Mouse (Mus musculus) forebrain, embryonic 13.5 days (tissue): ENCODE measurements around the gene Mov10. TPM values are rescaled to one million over a fixed set of nuclear protein-coding genes. Genes with fewer than 3 reads are reported as not detected.

ENCODE experiments used
- ATAC-seq: fragments of 200-750 bp; cut with Nextera tagmentation; 2 replicates; pipeline ENCODE4 v1.8.0; 2017
- H3K27ac ChIP-seq: fragments of 300-500 bp; sonication (generic); 2 replicates; pipeline ENCODE4 v1.5.1; 2015; ENCODE audit warnings: inconsistent platforms, mild to moderate bottlenecking, moderate library complexity
- H3K27me3 ChIP-seq: fragments of 300-500 bp; sonication (generic); 2 replicates; pipeline ENCODE4 v1.6.1; 2015; ENCODE audit warnings: mild to moderate bottlenecking, inconsistent platforms
- H3K36me3 ChIP-seq: fragments of 300-500 bp; sonication (generic); 2 replicates; pipeline ENCODE4 v1.6.1; 2015; ENCODE audit warnings: mild to moderate bottlenecking, inconsistent platforms; ENCODE audit not compliant: poor library complexity, severe bottlenecking
- H3K4me1 ChIP-seq: fragments of 300-500 bp; sonication (generic); 2 replicates; pipeline ENCODE4 v1.6.1; 2015; ENCODE audit warnings: inconsistent platforms
- H3K4me2 ChIP-seq: fragments of 300-500 bp; sonication (generic); 2 replicates; pipeline ENCODE4 v1.6.1; 2015; ENCODE audit warnings: inconsistent platforms, mild to moderate bottlenecking, moderate library complexity
- H3K4me3 ChIP-seq: fragments of 300-500 bp; sonication (generic); 2 replicates; pipeline ENCODE4 v1.5.1; 2015; ENCODE audit warnings: mild to moderate bottlenecking, inconsistent platforms
- H3K9ac ChIP-seq: fragments of 300-500 bp; sonication (generic); 2 replicates; pipeline ENCODE4 v1.6.1; 2015; ENCODE audit warnings: mild to moderate bottlenecking, inconsistent platforms
- H3K9me3 ChIP-seq: fragments of 300-500 bp; sonication (generic); replicated peaks from 2 replicates; pipeline ENCODE4 v1.6.1; 2016; ENCODE audit warnings: inconsistent platforms
- WGBS: fragments of 180-500 bp; shearing (Covaris S2); methylation state at CpG from one replicate; pipeline ENCODE4 v1.1.7; 2015; 5-methylcytosine and 5-hydroxymethylcytosine counted together
- polyA plus RNA-seq: library from polyadenylated mRNA; unstranded; fragments of >200 nt; fragmentation: Nextera tagmentation; extraction: Ambion mirVana; gene quantifications from 2 replicates; pipeline ENCODE4 v1.2.1, GENCODE M21; 2015

The Mov10 gene
- polyA plus RNA-seq, 1 experiment from 2014 or later, result 7.2 TPM

DNA sequence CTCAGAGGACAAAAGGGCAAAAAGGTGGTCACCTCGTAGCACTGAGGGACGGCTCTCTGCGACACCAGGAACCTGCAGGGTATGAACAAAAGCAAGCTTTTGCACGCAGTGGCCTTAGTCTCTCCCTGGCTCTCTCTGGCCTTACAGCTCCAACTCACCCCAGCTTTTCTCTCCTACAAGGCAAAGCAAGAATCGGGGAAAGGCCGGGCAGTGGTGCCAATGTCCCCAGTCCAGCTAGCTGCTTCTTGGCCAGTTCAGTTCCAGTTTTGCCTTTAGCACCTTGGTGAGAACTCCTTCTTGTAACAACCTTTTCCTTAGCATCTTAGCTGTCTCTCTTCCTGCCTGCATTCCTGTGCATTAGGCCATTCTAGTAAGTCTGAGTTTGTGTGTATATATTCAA is 16.9 kb downstream of the Mov10 start:
- Histone ChIP-seq H3K4me3 (no peak overlapping the region), H3K4me2 (no peak overlapping the region), H3K4me1 (no peaks in the 10 kb centered on the region; the same call in 1 of the 2 replicates), H3K27me3 (no peaks in the 10 kb centered on the region), H3K27ac (no peak overlapping the region), H3K36me3 (peaks cover 48% of the 10 kb centered on the region), H3K9me3 (no peaks in the 10 kb centered on the region), H3K9ac (no peak overlapping the region)
- WGBS, result 93% methylated on average over 6 of the region's 6 CpGs
- no peak for ATAC-seq

GRCm38 (mm10) chr3:104800681-104801080 is 17.7 kb downstream of the Mov10 start:
- Histone ChIP-seq H3K4me3 (no peak overlapping the region), H3K27ac (no peak overlapping the region), H3K36me3 (peaks cover 50% of the 10 kb centered on the region), H3K9ac (no peak overlapping the region), H3K4me1 (peaks cover 8% of the 10 kb centered on the region), H3K4me2 (no peak overlapping the region), H3K27me3 (no peaks in the 10 kb centered on the region), H3K9me3 (no peaks in the 10 kb centered on the region)
- ATAC-seq, result no peak
- WGBS, result 96% methylated on average over 11 of the region's 11 CpGs

DNA sequence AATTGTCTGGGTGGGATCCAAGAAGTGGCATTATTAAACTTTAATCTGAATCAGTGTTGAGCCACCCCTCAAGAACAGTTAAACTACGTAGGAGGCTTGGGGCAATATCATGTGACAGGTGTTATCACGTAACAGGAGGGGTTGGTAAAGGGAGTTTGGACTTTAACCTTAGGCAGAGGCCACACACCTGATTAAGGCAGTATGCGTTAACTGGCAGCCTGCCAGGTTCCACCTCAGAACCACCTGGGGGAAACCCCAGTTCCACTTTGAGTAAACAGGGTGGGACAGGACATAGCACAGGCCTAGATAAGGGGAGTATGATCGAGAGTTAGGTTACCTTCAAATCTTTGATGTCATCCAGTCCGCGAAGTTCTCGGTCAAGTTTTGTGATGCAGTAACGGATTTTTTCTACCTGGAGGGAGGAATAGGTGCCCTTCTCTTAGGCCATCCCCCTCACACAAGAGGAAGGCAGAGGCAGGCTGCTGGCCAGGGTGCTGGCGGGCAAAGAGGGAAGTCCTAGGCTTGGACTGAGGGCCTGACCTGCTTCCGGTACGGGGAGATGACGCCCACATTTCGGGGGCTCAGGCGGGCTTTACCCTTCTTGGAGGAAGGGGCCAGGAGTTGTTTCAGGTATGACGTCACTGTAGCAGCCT is 21.8 kb downstream of the Mov10 start:
- Histone ChIP-seq H3K9me3 (no peaks in the 10 kb centered on the region), H3K27ac (no peak overlapping the region), H3K4me3 (no peak overlapping the region), H3K4me1 (peaks cover 34% of the 10 kb centered on the region), H3K4me2 (no peak overlapping the region), H3K36me3 (peaks cover 38% of the 10 kb centered on the region), H3K27me3 (no peaks in the 10 kb centered on the region), H3K9ac (no peak overlapping the region)
- 84% methylated on average over 15 of the region's 15 CpGs for WGBS
- ATAC-seq, result no peak

DNA sequence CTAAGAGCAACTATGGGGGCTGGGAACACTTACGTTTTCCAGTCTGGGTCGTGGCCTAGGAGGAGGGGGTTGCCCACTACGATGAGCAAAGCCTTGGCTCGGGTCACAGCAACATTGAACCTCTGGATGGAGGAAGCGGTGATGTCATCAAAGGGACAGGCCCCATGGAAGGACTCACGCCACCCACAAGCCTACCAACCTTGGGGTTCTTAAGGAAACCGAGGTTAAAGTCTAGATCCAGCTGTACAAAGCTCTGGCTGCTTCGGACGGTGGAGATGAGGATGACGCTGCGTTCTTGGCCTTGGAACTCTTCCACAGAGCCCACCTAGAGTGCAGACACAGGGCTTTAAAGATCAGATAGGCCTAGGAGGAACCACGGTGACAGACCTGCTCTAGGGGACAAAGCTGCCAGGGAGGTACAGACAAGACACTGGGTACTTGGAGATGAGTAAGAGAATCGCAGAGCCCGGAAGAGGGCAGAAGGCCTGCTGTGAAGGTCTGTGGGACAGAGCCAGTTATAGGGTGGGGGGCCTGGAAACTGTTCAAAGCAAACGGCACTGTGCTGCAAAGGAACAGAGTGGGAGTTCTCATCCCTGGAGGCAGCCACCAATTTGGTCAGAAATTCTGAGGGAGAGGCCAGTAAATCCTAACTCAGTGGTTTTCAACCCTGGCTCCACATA is 22.6 kb downstream of the Mov10 start:
- no peak overlapping the region for H3K9ac ChIP-seq
- peaks cover 40% of the 10 kb centered on the region for H3K4me1 ChIP-seq
- H3K4me3 ChIP-seq, result no peak overlapping the region
- no peak overlapping the region for H3K4me2 ChIP-seq
- no peak for ATAC-seq
- H3K36me3 ChIP-seq, result peaks cover 31% of the 10 kb centered on the region
- no peaks in the 10 kb centered on the region for H3K27me3 ChIP-seq
- WGBS, result 70% methylated on average over 15 of the region's 15 CpGs
- H3K27ac ChIP-seq, result peak overlapping the region; percentile 59; the same call in 1 of the 2 replicates
- no peaks in the 10 kb centered on the region for H3K9me3 ChIP-seq

DNA sequence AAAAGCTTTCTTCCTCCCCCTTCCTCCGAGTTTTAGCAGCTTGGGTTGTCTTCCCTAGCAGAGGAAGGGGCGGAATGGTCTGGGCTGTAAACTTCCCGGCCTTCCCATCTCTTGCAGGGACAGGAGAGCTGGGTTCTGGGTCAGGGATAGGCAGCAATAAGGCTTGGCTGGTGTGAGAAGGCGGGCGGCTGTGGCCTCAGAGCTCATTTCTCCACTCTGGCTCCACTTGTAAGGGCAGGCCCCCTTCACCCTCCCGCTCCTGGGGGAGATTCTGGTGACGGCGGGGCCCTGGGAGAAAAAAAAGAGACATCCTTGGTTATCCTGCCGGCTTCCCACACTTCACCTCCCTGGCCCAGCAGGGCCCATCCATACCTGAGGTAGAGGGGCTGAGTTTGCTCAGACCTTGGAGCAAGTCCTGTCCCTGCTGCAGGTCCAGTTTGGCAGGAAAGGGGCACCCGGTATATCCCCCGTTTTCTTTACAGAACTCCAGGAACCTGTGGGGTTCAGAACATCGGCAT is 23.4 kb downstream of the Mov10 start:
- Histone ChIP-seq H3K27ac (peak overlapping the region; percentile 59; the same call in 1 of the 2 replicates), H3K9ac (no peak overlapping the region), H3K4me2 (no peak overlapping the region), H3K4me1 (peaks cover 48% of the 10 kb centered on the region), H3K9me3 (no peaks in the 10 kb centered on the region), H3K36me3 (peaks cover 24% of the 10 kb centered on the region), H3K4me3 (no peak overlapping the region), H3K27me3 (no peaks in the 10 kb centered on the region)
- no peak for ATAC-seq
- WGBS, result 71% methylated on average over 12 of the region's 12 CpGs

GRCm38 (mm10) chr3:104793871-104794828 is 24.2 kb downstream of the Mov10 start:
- Histone ChIP-seq H3K27ac (peak overlapping the region; percentile 59), H3K4me1 (peaks cover 56% of the 10 kb centered on the region), H3K4me3 (no peak overlapping the region), H3K9ac (no peak overlapping the region), H3K4me2 (no peak overlapping the region), H3K27me3 (no peaks in the 10 kb centered on the region), H3K36me3 (peaks cover 17% of the 10 kb centered on the region), H3K9me3 (no peaks in the 10 kb centered on the region)
- peak; percentile 90 for ATAC-seq
- 53% methylated on average over 20 of the region's 20 CpGs for WGBS

DNA sequence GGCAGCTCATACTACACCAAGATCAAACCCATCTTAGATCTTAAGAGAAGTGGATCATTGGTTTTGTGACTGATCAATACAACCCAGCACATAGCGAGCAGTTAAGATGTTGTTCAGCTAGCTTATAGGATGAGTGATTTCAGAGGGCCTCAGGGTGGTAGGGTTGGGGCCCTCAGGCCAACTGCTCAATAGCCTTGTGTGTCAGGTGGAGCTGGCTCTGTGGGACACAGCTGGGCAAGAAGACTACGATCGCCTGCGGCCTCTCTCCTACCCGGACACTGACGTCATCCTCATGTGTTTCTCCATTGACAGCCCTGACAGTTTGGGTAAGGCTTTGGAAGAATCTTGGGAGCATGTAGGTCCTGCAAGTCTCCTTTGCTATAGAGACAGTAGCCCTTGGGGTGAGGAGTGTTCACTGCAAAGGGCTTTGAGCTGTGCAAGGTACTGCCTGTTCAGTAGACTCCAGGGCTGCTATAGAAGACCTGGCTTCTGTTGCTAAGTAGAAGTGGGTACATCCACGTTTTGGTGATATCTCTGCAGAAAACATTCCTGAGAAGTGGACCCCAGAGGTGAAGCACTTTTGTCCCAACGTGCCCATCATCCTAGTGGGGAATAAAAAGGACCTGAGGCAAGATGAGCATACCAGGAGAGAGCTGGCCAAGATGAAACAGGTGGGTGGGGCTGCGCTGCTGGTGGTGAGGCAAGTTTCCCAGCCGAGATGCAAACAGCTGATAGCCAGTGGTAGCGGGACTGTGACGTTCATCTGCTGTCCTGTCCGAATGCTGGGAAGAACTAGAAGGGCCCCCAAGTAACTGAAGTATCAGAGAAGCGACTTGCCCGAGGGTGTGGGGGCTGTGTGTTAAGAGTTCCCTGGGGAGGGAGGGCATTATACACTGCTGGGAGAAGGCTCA is 25.7 kb downstream of the Mov10 start:
- Histone ChIP-seq H3K4me1 (peaks cover 65% of the 10 kb centered on the region), H3K36me3 (peaks cover 10% of the 10 kb centered on the region; the same call in 1 of the 2 replicates), H3K27me3 (no peaks in the 10 kb centered on the region), H3K27ac (no peak overlapping the region), H3K4me3 (no peak overlapping the region), H3K9me3 (no peaks in the 10 kb centered on the region), H3K9ac (no peak overlapping the region), H3K4me2 (no peak overlapping the region)
- no peak for ATAC-seq
- 77% methylated on average over 15 of the region's 15 CpGs for WGBS

GRCm38 (mm10) chr3:104791671-104792070 is 26.7 kb downstream of the Mov10 start:
- 90% methylated on average over 8 of the region's 8 CpGs for WGBS
- H3K36me3 ChIP-seq, result peaks cover 4% of the 10 kb centered on the region; the same call in 1 of the 2 replicates
- ATAC-seq, result no peak

DNA sequence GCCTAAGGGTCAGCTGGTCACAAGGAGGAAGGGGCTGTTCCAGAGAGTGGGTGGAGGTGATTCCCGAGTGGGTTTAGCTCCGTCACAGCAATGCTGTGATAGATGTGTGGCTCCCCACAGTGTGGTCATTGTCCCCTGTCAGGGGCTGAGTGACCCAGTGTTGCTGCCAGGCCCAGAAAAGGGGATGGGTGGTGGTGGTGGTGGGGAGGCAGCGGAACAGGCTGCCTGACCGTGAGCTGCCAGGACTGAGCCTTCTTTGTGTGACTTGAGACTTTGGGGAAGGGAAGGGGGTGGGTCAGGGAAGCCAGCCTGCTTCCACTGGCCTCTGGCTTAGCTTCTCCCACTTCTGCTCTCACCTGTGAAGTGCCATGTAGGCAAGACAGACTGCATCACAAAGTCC is 27.3 kb downstream of the Mov10 start:
- Histone ChIP-seq H3K9me3 (no peaks in the 10 kb centered on the region), H3K4me3 (no peak overlapping the region), H3K4me1 (peaks cover 60% of the 10 kb centered on the region), H3K27ac (no peak overlapping the region), H3K36me3 (no peaks in the 10 kb centered on the region; the same call in 1 of the 2 replicates), H3K27me3 (peaks cover 7% of the 10 kb centered on the region; the same call in 1 of the 2 replicates), H3K9ac (peak overlapping the region; percentile 69; the same call in 1 of the 2 replicates), H3K4me2 (peak overlapping the region; percentile 94)
- 26% methylated on average over 4 of the region's 4 CpGs for WGBS
- ATAC-seq, result no peak

More at GRCm38 (mm10) chr3:104791671-104792070, 26.7 kb downstream of the Mov10 start:
- no peak overlapping the region for H3K9ac ChIP-seq
- H3K27ac ChIP-seq, result no peak overlapping the region
- H3K27me3 ChIP-seq, result peaks cover 2% of the 10 kb centered on the region; the same call in 1 of the 2 replicates
- H3K9me3 ChIP-seq, result no peaks in the 10 kb centered on the region
- no peak overlapping the region for H3K4me3 ChIP-seq
- no peak overlapping the region for H3K4me2 ChIP-seq
- peaks cover 65% of the 10 kb centered on the region for H3K4me1 ChIP-seq

GRCm38 (mm10) chr3:104790401-104790937 is 27.9 kb downstream of the Mov10 start:
- Histone ChIP-seq H3K27me3 (peaks cover 12% of the 10 kb centered on the region), H3K4me3 (peak overlapping the region; percentile 57), H3K9me3 (no peaks in the 10 kb centered on the region), H3K9ac (peak overlapping the region; percentile 69; the same call in 1 of the 2 replicates), H3K27ac (no peak overlapping the region), H3K36me3 (no peaks in the 10 kb centered on the region), H3K4me1 (peaks cover 55% of the 10 kb centered on the region), H3K4me2 (peak overlapping the region; percentile 94)
- no peak for ATAC-seq
- WGBS, result 23% methylated on average over 6 of the region's 6 CpGs
